Mouse (Mus musculus) E14TG2a.4 (cell line): ENCODE measurements around the gene Hsf2bp.

Experiments used
- H3K27me3 ChIP-seq: 2 replicates; pipeline ENCODE4 v1.6.1; 2014; ENCODE audit warnings: low read length, control low read depth; ENCODE audit not compliant: insufficient read depth
- H3K36me3 ChIP-seq: 2 replicates; pipeline ENCODE4 v1.6.1; 2014; ENCODE audit warnings: low read length, control low read depth; ENCODE audit not compliant: insufficient read depth
- H3K4me1 ChIP-seq: replicated peaks from 2 replicates; pipeline ENCODE4 v1.6.1; 2014; ENCODE audit warnings: low read depth, low read length, control low read depth
- H3K4me3 ChIP-seq: replicated peaks from 2 replicates; pipeline ENCODE4 v1.5.1; 2014; ENCODE audit warnings: mild to moderate bottlenecking, low read length
- H3K9me3 ChIP-seq: 2 replicates; pipeline ENCODE4 v1.6.1; 2014; ENCODE audit warnings: low read length, control low read depth
- CTCF ChIP-seq: conservative IDR thresholded peaks from 2 replicates; pipeline ENCODE4 v1.5.1; 2014; ENCODE audit warnings: low read length
- NANOG ChIP-seq: IDR thresholded peaks from 2 replicates; pipeline ENCODE4 v1.6.1; 2014; ENCODE audit warnings: borderline replicate concordance, low read length, mixed read lengths
- POU5F1 ChIP-seq: IDR thresholded peaks from 2 replicates; pipeline ENCODE4 v1.6.1; 2014; ENCODE audit warnings: low read length, borderline replicate concordance

The Hsf2bp gene

DNA sequence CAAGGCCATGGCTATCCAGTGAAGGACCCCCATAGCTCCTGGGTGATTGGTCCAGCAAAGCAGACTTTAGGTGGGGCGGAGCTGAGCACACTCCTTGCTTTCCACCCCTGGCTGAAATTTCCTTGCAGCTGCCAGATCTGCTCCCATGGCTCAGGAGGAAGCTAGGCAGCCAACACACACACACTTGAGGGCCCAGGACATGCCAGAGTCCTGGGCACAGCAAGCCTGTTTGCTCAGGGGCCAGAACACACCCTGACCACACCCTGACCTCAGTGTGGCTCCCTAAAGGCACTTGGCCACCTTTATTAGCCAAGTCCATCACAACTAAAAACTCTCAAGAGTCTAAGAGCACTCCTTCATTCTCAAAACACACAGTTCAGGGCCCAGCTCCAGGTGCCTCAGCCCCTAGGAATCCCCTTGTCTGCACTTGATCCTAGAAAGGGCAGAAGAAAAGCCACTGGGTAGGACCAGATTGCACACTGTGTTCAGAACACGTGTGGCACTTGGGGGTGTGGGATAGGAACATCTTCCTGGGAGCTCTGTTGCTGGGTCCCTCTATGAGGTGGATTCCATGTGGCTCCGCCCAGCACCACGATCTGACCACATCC, 138.9 kb downstream of the Hsf2bp start:
- Histone ChIP-seq H3K27me3 (no peaks in the 10 kb centered on the region), H3K9me3 (no peaks in the 10 kb centered on the region), H3K36me3 (no peaks in the 10 kb centered on the region), H3K4me1 (peaks cover 37% of the 10 kb centered on the region), H3K4me3 (no peak overlapping the region)
- TF ChIP-seq NANOG (no peak), POU5F1 (no peak)

DNA sequence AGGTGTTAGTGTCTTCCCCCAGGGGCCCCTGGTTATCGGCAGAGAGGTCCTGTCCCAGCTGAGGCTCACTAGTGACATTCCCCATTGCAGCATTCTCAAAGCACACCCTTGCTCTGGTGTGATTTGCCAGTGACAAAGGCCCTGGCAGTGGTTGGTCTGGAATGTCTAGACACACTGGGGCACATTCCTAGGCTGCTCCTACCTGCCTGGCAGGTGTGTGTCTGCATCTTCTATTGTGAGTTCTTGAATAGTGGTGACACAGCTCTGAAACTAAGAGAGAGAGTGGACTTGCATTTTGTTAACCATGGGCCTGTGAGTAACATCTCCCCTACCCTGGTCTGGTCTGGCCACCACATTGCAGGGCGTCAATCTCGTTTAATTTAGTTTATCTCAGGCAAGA, 139.4 kb downstream of the Hsf2bp start:
- peaks cover 36% of the 10 kb centered on the region for H3K4me1 ChIP-seq
- H3K9me3 ChIP-seq, result no peaks in the 10 kb centered on the region
- TF ChIP-seq NANOG, result no peak
- TF ChIP-seq CTCF, result no peak
- TF ChIP-seq POU5F1, result no peak
- H3K4me3 ChIP-seq, result no peak overlapping the region
- no peaks in the 10 kb centered on the region for H3K27me3 ChIP-seq
- no peaks in the 10 kb centered on the region for H3K36me3 ChIP-seq

DNA sequence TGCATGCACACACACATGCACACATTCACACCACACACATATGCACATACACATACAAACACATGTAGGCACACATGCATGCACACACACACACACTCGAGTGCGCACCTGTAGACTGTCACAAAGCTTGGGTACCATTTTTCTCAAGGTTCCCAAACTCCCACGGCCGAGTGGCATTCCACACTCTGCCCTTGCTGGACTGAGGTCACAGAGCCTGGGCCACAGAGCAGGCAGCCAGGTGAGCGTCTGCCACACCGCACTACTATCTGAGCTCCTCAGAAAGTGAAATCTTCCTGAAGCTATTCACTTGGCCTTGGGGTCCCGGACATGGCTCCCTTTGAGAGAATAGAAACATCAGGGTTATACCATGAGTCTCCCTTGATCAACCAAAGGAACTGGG, 139.8 kb downstream of the Hsf2bp start:
- Histone ChIP-seq H3K27me3 (no peaks in the 10 kb centered on the region), H3K4me1 (peaks cover 37% of the 10 kb centered on the region), H3K9me3 (no peaks in the 10 kb centered on the region), H3K36me3 (no peaks in the 10 kb centered on the region), H3K4me3 (no peak overlapping the region)
- TF ChIP-seq POU5F1 (no peak), NANOG (no peak), CTCF (no peak)
